Mouse (Mus musculus): ENCODE measurements at regions not wholly inside any gene's neighbourhood (a gene's known extent, or its start where the extent isn't known, plus 50 kb on each side); places are given as distances from the start of the nearest gene placed in this dataset.
A peak's percentile ranks its signal among the peaks of the same experiment; 100 is the strongest.

DNA sequence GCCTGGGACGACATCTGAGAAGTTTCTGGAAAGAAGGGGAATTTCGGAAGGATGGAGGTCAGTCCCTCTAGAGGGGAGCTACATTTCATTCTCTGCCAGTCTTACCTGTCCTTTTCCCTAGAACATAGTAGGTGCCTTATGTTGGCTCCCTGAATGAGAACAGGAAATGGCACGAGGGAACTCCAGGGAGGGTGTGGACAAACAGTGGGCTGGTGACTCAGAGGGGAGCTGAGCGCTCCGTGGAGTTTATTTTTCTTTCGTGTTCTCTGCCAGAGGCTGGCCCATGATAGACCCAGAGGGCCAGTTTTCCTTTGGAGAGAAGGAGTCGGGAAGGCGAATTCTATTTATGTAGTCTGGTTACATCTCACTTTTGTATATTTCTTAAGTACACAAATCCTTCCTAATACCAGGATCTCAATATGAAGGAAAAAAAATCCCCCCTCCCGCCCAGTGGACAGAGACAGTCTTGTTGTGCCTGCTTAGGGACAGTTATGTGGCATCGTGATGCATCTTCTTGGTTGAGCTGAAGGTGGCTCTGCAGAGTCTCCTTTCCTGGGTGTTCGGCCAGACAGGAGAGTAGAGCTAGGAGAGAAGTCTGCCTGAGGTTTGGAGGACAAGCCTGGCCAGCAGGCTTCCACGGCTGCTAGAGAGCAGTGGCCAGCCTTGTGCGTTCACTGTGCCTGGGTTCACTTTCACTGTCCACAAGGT lies 84.3 kb upstream of the Rbpj start:
- no peak for DNase-seq (ENCODE audit: low read depth)

DNA sequence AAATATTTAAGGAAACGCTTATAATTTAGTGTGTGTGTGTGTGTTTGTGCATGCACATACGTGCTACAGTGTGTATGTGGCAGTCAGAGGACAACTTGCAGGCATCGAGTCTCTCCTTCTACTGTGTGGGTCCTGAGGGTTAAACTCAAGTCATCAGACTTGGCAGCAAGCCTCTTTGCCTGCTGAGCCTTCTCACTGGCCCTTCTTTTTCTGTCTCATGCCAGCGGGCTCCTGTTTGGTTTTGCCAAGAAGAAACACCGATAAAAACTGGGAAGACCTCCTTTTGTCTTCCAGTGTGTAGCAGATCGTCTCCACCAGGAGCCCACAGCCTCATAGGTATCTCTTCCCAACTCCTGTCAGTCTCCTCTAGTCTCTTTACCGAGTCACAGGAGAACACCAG lies 81.9 kb upstream of the Rbpj start:
- DNase-seq (ENCODE audit: low read depth), result no peak

DNA sequence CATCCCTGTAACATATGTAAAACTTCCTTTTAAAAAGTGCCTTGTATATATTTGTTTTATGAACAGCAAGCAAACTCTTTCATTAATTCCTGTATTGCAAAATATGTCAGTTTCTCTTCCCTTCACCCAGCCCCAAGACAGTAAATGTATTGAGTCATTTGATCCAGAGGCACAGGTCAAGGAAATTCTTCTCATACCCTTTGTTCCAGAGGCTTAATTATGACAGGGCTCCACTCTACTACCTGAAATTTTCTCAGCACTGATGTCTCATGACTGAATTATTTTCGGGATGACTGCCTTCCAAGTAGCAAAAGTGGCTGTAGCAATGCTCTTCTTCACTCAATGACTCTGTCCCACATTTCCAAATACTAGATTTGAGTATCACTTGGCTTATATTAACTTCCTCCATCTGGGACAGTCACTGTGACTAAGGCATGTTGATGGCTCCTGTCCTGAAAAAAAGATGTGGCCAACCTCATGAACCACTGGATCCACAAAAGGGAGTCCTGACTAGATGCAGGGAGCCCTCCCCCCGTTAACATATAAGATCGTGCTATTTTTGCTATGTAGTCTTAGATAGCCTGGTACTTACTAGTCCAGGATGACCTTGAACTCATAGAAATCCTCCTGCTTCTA lies 80.3 kb upstream of the Rbpj start:
- DNase-seq (ENCODE audit: low read depth), result no peak

DNA sequence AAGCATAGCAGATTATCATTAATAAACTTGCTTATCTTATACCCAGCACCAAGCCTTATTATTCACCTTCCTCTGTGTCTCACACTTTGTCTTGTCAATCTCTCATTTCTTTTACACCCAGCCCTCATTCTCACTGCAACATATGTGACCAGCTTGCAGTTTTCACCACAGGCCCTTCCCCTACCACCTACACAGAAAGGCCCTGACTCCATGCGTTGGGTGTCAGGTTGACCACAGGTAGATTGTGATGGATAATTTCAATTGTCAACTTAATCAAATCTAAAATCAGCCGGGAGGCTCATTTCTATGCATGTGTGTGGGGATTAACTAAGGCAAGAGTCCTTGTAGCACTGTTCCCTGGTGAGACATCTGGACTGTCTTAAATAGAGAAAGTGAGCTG lies 72.4 kb upstream of the Rbpj start:
- no peak for DNase-seq (ENCODE audit: low read depth)

DNA sequence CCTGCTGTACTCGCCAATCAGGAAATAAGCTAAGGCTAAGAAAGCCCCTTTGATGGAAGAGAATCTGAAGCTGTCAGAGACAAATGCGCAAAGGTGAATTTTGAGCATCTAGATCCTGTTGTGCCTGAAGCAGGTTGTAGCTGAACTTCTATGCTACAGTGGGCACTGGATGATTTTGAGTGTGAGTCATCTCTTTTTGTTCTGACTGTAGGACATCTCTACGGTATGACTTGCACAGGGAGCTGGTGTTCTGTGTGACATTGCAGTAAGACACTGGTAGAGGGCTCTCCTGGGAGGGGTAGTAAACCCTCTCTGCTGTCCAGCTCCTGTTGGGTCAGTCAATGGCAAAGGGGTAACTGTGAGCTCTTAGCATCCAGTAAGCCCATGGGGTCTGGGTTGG lies 71.4 kb upstream of the Rbpj start:
- no peak for DNase-seq (ENCODE audit: low read depth)

DNA sequence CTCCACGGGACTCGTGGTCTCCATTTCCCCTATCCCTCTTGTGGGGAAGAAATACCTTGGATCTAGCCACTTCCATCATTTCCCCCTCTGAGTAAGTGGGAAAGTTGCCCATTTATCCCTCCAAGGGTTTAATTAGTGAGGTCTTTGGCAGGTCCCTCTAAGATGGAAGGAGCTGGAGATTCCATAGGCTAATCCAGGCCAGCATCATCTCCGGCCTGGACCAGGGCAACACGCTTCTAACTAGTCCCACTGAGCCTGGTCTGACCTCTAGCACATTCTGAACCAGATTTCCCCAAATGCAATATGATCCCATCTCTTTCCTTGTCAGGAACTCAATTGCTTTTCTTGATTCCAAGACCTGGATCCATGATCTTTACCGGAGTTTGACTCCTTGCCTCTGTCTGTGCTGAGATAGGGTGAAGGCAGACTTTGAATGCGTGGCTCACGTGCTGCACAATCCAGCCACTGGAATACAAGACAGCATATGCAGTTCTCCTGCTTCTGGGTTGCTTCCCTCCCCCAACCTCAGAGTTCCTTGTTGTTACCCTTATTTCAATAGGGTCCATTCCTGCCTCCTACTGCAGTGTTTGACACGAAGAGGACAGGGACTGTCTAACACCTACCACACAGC lies 67.4 kb upstream of the Rbpj start:
- no peak for DNase-seq (ENCODE audit: low read depth)

DNA sequence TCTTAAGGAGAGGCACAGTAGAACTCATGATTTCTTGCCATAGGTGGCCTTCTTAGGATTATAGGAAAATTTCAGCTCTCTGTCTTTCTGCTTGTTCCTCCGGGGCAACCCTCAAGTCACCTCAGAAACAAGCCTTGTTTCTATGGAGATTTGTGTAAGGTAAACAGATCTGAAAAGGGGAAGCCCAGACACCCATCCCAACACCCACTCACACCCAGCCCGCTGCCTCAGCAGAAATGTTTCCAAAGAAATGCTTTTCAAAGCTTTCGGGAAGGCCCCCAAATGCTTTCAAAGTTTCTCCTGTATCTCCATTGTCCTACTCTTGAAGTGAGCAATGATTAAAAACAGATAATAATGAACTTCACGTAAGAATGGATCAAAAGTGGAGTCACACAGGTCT lies 64.9 kb upstream of the Rbpj start:
- peak; percentile 31 for DNase-seq (ENCODE audit: low read depth)

DNA sequence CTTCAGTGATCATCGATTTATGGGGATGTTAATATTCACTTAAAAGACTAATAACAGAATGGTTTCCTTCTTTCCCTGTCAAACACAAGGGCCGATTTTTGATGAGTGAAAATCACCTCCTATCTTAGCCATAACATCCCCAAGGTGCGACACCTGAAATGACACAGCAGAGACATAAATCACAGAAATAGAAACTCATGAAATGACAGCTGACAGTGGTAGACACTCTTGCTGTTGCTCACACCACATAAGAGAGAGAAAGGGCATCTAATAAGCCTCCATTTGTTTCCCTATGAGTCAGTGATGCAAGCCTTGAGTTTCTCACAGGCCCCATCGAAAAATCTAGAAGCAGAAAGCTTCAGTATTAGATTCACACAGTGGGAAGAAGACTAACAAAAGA lies 63.9 kb upstream of the Rbpj start:
- no peak for DNase-seq (ENCODE audit: low read depth)

DNA sequence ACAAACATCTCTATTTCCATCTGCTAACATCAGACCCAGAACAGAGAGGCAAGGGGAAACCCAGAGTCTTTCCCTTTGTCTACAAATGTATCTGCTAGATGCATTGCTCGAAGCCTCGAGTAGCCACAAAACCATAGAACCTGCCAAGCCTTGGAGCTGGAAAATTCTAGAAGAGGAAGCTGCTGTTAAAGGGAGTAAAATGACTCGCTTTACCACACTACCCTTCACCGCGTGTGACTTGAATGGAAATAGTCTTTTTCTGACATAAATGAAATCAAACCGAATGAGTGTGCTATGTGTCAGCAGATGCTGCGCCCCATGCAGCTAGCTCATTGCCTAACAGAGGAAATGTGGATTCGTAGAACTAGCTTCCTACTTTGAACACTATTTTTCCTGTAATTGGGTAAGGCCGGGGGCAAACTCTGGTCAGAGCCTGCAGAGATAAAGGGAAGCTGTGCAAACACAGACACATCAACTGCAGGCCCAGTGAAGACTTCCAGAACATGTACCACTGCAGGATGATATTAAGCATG lies 63.3 kb upstream of the Rbpj start:
- peak; percentile 42 for DNase-seq (ENCODE audit: low read depth)

DNA sequence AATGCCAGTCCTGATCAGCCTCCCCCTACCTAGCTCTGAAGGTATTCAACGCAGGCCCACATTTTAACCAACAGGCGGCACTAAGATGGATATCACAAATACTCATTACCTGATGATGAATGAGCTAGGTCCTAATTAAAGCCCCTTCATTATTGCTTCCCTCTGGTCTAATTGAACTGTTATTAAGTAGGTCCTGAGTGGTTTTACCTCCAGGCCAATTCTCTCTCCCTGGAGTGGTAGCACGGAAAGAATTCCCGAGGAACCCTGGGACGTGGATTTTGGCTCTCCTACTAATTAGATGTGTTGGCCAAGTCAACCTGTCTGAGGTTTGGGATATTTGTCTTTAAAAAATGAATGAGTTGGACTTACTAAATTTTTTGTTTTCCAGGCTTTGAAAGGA lies 60.0 kb upstream of the Rbpj start:
- DNase-seq (ENCODE audit: low read depth), result no peak

DNA sequence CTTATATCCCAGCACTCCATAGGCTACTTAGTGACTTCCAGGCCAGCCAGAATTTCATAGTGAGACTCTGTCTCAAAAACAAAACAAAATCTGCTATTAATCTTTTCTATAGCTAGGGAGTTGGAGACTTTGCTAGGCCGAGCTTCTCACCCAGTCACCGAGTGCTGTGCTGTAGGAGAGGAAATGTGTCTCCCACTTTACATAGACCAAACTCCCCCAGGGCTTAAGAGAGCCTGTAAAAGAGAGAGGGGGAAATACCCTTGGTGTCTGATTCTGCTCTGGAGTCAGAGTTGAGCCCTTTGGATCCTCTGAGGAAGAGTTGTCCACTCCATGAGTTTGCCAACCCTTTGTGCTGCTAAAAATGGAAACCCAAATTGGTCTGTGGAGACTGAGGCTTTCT lies 58.3 kb upstream of the Rbpj start:
- no peak for DNase-seq (ENCODE audit: low read depth)

DNA sequence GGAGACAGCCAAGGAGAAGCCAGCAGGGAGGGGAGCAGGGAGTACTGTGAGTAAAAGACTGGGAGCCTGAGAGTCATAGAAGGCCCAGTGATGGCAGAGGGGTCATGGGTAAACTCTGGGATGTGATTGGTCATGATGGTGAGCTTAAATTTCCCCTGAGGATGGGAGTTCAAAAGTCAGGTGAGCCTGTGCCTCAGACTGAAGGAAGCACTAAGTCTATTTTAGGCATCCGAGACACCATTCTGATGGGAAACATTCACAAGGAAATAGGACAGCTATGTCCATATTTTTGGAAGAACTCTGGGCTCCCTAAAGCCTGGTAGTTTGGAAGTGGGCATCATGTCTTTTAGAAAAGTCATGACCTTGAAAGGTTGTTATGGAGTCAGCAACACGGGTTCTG lies 57.7 kb upstream of the Rbpj start:
- no peak for DNase-seq (ENCODE audit: low read depth)

DNA sequence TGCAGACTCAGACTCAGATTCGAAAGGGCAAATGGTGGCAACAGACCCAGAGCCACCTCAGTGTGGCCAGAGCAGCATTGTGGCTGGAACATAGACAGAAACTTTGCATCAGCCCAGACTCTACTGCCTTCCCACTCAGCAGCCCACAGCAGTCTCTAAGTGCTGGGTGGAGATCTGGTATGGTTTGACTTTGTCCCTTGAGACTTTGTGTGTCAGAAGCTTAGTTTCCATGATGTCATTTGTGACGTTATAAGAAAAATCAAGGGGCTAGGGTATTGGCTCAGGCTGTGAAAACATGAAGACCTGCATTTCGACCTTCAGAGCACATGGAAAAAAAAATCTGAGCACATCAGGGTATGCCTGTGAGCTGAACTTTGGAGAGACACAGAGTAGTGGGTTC lies 56.2 kb upstream of the Rbpj start:
- DNase-seq (ENCODE audit: low read depth), result no peak

DNA sequence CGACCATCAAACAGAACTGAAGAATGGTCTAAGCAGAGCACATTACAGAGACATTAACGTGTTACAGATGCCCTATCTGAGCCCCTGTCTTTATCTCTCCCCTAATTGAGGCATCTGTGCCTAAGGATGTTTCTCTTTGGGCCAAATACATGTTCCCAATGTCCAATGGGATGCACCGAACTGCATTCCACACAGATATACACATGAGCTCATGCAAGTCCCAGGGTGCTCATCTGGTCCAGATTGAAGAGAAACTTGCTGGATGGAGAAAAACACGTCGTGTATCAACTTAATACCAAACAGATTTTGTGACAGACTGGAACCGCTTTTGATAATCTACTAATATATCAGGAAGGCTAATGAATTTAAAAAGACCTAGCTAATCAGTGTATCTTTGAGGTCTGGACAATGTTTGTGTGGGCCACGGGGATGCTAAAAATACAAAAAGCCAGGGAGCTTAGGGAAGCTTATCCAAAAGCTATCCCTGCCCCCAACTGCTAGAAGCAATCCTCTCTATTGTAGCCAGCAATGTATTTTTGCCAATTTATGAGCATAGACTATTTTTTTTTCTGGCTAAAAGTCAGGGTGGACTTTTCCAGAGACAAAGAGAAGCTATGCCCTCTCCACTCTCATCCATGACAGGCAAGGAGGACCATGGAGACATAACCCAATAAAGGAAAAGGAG lies 53.4 kb upstream of the Rbpj start:
- DNase-seq (ENCODE audit: low read depth), result no peak

DNA sequence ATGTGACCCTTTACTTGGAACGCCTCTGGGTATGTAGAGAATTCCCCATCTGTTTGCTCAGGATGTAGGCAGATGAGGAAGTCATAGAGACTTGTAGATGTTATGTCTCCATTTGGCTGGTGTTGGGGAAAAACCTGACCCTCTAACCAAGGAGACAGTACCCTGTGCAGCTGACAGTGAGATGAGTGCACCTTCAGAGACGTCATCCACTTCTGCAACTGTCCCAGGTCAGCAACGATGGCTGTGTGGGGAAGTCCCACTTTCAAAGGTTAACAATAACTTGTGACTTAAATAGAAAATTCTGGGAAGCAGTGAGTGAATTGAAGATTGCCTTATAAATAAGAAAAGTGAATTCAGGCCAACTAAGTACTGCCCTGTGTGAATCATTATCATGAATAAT lies 52.3 kb upstream of the Rbpj start:
- no peak for DNase-seq (ENCODE audit: low read depth)

DNA sequence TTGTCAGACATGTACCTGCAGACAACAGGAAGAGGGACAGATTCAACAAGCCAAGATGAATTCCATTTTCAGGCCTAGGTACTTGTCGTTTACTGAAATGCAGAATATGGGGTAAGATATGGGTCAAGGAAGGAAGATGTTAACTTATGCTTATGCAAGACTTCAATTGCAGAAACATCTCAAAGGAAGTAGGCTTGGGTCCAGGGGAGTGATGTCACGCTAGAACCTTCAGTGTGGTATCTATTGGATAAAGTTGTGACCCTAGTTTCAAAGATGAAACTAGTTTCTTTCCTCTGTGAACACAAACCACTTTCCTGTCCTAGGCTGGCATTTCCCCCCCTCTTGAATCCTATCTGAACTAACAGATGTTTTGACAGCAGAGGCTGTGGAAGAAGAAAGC lies 50.5 kb upstream of the Rbpj start:
- DNase-seq (ENCODE audit: low read depth), result no peak
